Mouse (Mus musculus): ENCODE measurements around the gene Pik3cg. TPM values are rescaled to one million over a fixed set of nuclear protein-coding genes. Genes with fewer than 3 reads are reported as not detected.

The Pik3cg gene
- total RNA-seq, 4 experiments from 2014 or later = 4.0 to 6.9 (median 5.1) TPM

GRCm38 (mm10) chr12:32201932-32202331 is 6.5 kb downstream of the Pik3cg start:
- DNase-seq (ENCODE audit: low spot score in 2 of 2) = no peak

- DNase-seq (ENCODE audit: low spot score in 2 of 2) = no peak
Observed at GRCm38 (mm10) chr12:32201070-32201585, 7.3 kb downstream of the Pik3cg start.

GRCm38 (mm10) chr12:32200387-32201069 is 7.9 kb downstream of the Pik3cg start:
- DNase-seq (ENCODE audit: low spot score in 2 of 2) = no peak

GRCm38 (mm10) chr12:32199422-32199821 is 9.0 kb downstream of the Pik3cg start:
- DNase-seq (ENCODE audit: low spot score in 2 of 2) = no peak

GRCm38 (mm10) chr12:32198025-32198424 is 10.4 kb downstream of the Pik3cg start:
- no peak for DNase-seq (ENCODE audit: low spot score in 2 of 2)

GRCm38 (mm10) chr12:32195000-32195399 is 13.5 kb downstream of the Pik3cg start:
- DNase-seq (ENCODE audit: low spot score in 2 of 2) = no peak

GRCm38 (mm10) chr12:32194358-32194757 is 14.1 kb downstream of the Pik3cg start:
- DNase-seq (ENCODE audit: low spot score in 2 of 2) = no peak

GRCm38 (mm10) chr12:32190927-32191326 is 17.5 kb downstream of the Pik3cg start:
- DNase-seq (ENCODE audit: low spot score in 2 of 2) = no peak

GRCm38 (mm10) chr12:32187668-32188236 is 20.7 kb downstream of the Pik3cg start:
- no peak for DNase-seq (ENCODE audit: low spot score in 2 of 2)

GRCm38 (mm10) chr12:32186627-32187255 is 21.7 kb downstream of the Pik3cg start:
- no peak for DNase-seq (ENCODE audit: low spot score in 2 of 2)

- no peak for DNase-seq (ENCODE audit: low spot score in 2 of 2)
Observed at GRCm38 (mm10) chr12:32184874-32185273, 23.6 kb downstream of the Pik3cg start.

- no peak for DNase-seq (ENCODE audit: low spot score in 2 of 2)
Observed at GRCm38 (mm10) chr12:32183584-32183983, 24.9 kb downstream of the Pik3cg start.

GRCm38 (mm10) chr12:32182632-32183419 is 25.6 kb downstream of the Pik3cg start:
- DNase-seq (ENCODE audit: low spot score in 2 of 2) = no peak

GRCm38 (mm10) chr12:32181885-32182284 is 26.6 kb downstream of the Pik3cg start:
- no peak for DNase-seq (ENCODE audit: low spot score in 2 of 2)

- DNase-seq (ENCODE audit: low spot score in 2 of 2) = no peak
Observed at GRCm38 (mm10) chr12:32174437-32174836, 34.0 kb downstream of the Pik3cg start.

- DNase-seq (ENCODE audit: low spot score in 2 of 2) = no peak
Observed at GRCm38 (mm10) chr12:32172826-32173225, 35.6 kb downstream of the Pik3cg start.

- DNase-seq (ENCODE audit: low spot score in 2 of 2) = no peak
Observed at GRCm38 (mm10) chr12:32169164-32169563, 39.3 kb downstream of the Pik3cg start.

- DNase-seq (ENCODE audit: low spot score in 2 of 2) = no peak
Observed at GRCm38 (mm10) chr12:32168751-32169150, 39.7 kb downstream of the Pik3cg start.

- DNase-seq (ENCODE audit: low spot score in 2 of 2) = no peak
Observed at GRCm38 (mm10) chr12:32163706-32164105, 44.8 kb downstream of the Pik3cg start.

GRCm38 (mm10) chr12:32158757-32159156 is 49.7 kb downstream of the Pik3cg start:
- no peak for DNase-seq (ENCODE audit: low spot score in 2 of 2)

GRCm38 (mm10) chr12:32146606-32147005 is 61.9 kb downstream of the Pik3cg start:
- DNase-seq (ENCODE audit: low spot score in 2 of 2) = no peak

GRCm38 (mm10) chr12:32145651-32146050 is 62.8 kb downstream of the Pik3cg start:
- DNase-seq (ENCODE audit: low spot score in 2 of 2) = no peak
